Mouse (Mus musculus): ENCODE measurements around the gene Bmp10. TPM values are rescaled to one million over a fixed set of nuclear protein-coding genes. Genes with fewer than 3 reads are reported as not detected.
A peak's percentile ranks its signal among the peaks of the same experiment; 100 is the strongest.

Gene Bmp10
- total RNA-seq (2021), result under 1 TPM in 1 of 2 experiments, not detected in 1; 0.12 TPM

- intact Hi-C loops (cut with DNase I), result no loop called here
- DNase-seq, result no peak
Measured at GRCm38 (mm10) chr6:87428487-87429044, at the start of gene Bmp10. TSS of gene Bmp10 (plus strand) at chr6:87428994.

GRCm38 (mm10) chr6:87383926-87384691 is 44.7 kb upstream of the Bmp10 start:
- intact Hi-C loops (cut with DNase I), result loop anchor here (2.0 kb wide), 1 partner anchor 283 kb away; no protein-coding TSS in a partner anchor
- peak; percentile 12 for DNase-seq

- no peak for DNase-seq
- intact Hi-C loops (cut with DNase I), result loop anchor here (2.0 kb wide), 1 partner anchor 284 kb away; no protein-coding TSS in a partner anchor
Measured at GRCm38 (mm10) chr6:87384761-87385160, 44.0 kb upstream of the Bmp10 start.

GRCm38 (mm10) chr6:87386203-87386602 is 42.6 kb upstream of the Bmp10 start:
- intact Hi-C loops (cut with DNase I), result loop anchor here (1.0 kb wide), 1 partner anchor 51 kb away; the partner anchor contains the start of gene Antxr1

GRCm38 (mm10) chr6:87386681-87387080 is 42.1 kb upstream of the Bmp10 start:
- no peak for DNase-seq
- intact Hi-C loops (cut with DNase I), result loop anchor here (1.0 kb wide), 1 partner anchor 51 kb away; the partner anchor contains the start of gene Antxr1

More at GRCm38 (mm10) chr6:87386203-87386602, 42.6 kb upstream of the Bmp10 start:
- DNase-seq, result peak; percentile 46

- DNase-seq, result no peak
- intact Hi-C loops (cut with DNase I), result no loop called here
Measured at GRCm38 (mm10) chr6:87388877-87389276, 39.9 kb upstream of the Bmp10 start, which contains the start of gene Gkn3. TSS of gene Gkn3 (minus strand) at chr6:87388935.

- no peak for DNase-seq
- intact Hi-C loops (cut with DNase I), result no loop called here
Measured at GRCm38 (mm10) chr6:87389455-87389989, 39.3 kb upstream of the Bmp10 start.

- intact Hi-C loops (cut with DNase I), result loop anchor here (10.0 kb wide), 1 partner anchor 281 kb away; the partner anchor contains the start of gene Aplf
- no peak for DNase-seq
Measured at GRCm38 (mm10) chr6:87393466-87394205, 35.2 kb upstream of the Bmp10 start.

- DNase-seq, result no peak
- intact Hi-C loops (cut with DNase I), result loop anchor here (5.0 to 10.0 kb wide), 2 partner anchors 128 to 280 kb away; partner anchors contain the start of gene Aplf
Measured at GRCm38 (mm10) chr6:87394783-87395182, 34.0 kb upstream of the Bmp10 start.

GRCm38 (mm10) chr6:87399137-87399536 is 29.7 kb upstream of the Bmp10 start:
- peak; percentile 77 for DNase-seq
- intact Hi-C loops (cut with DNase I), result loop anchor here (5.0 to 10.0 kb wide), 2 partner anchors 123 to 276 kb away; partner anchors contain the start of gene Aplf

- intact Hi-C loops (cut with DNase I), result loop anchor here (5.0 to 10.0 kb wide), 2 partner anchors 122 to 275 kb away; partner anchors contain the start of gene Aplf
Measured at GRCm38 (mm10) chr6:87399886-87400566, 28.8 kb upstream of the Bmp10 start.

GRCm38 (mm10) chr6:87401456-87401855 is 27.3 kb upstream of the Bmp10 start:
- intact Hi-C loops (cut with DNase I), result no loop called here
- DNase-seq, result no peak

More at GRCm38 (mm10) chr6:87399886-87400566, 28.8 kb upstream of the Bmp10 start:
- DNase-seq, result no peak

- intact Hi-C loops (cut with DNase I), result no loop called here
- no peak for DNase-seq
Measured at GRCm38 (mm10) chr6:87412011-87412410, 16.8 kb upstream of the Bmp10 start.

- intact Hi-C loops (cut with DNase I), result no loop called here
- DNase-seq, result no peak
Measured at GRCm38 (mm10) chr6:87422304-87422703, 6.5 kb upstream of the Bmp10 start.

GRCm38 (mm10) chr6:87424037-87424816 is 4.6 kb upstream of the Bmp10 start:
- DNase-seq, result peak; percentile 62
- intact Hi-C loops (cut with DNase I), result no loop called here

- no peak for DNase-seq
- intact Hi-C loops (cut with DNase I), result no loop called here
Measured at GRCm38 (mm10) chr6:87426954-87427353, 1.8 kb upstream of the Bmp10 start.

GRCm38 (mm10) chr6:87427616-87428015 is 1.2 kb upstream of the Bmp10 start:
- peak; percentile 15 for DNase-seq
- intact Hi-C loops (cut with DNase I), result no loop called here

GRCm38 (mm10) chr6:87435791-87436190 is 7.0 kb downstream of the Bmp10 start:
- no peak for DNase-seq
- intact Hi-C loops (cut with DNase I), result no loop called here

GRCm38 (mm10) chr6:87436745-87437144 is 8.0 kb downstream of the Bmp10 start:
- DNase-seq, result no peak
- intact Hi-C loops (cut with DNase I), result no loop called here

Measured in left cerebral cortex, postnatal 4 days (tissue).